Mouse (Mus musculus) forebrain, embryonic 12.5 days (tissue): ENCODE results near the gene Ngdn. TPM values are rescaled to one million over a fixed set of nuclear protein-coding genes. Genes with fewer than 3 reads are reported as not detected.

ENCODE experiments used
- ATAC-seq: fragments of 200-750 bp; cut with Nextera tagmentation; 2 replicates; pipeline ENCODE4 v1.8.0; 2017; ENCODE audit warnings: moderate TSS enrichment; ENCODE audit not compliant: low FRiP score
- H3K27ac ChIP-seq: fragments of 300-500 bp; sonication (generic); 2 replicates; pipeline ENCODE4 v1.5.1; 2016; ENCODE audit warnings: mild to moderate bottlenecking
- H3K27me3 ChIP-seq: fragments of 300-500 bp; sonication (generic); 2 replicates; pipeline ENCODE4 v1.6.1; 2016; ENCODE audit warnings: mild to moderate bottlenecking
- H3K36me3 ChIP-seq: fragments of 300-500 bp; sonication (generic); replicated peaks from 2 replicates; pipeline ENCODE4 v1.6.1; 2016; ENCODE audit warnings: mild to moderate bottlenecking
- H3K4me1 ChIP-seq: fragments of 300-500 bp; sonication (generic); 2 replicates; pipeline ENCODE4 v1.6.1; 2016
- H3K4me2 ChIP-seq: fragments of 300-500 bp; sonication (generic); 2 replicates; pipeline ENCODE4 v1.6.1; 2016; ENCODE audit warnings: mild to moderate bottlenecking, moderate library complexity
- H3K4me3 ChIP-seq: fragments of 300-500 bp; sonication (generic); replicated peaks from 2 replicates; pipeline ENCODE4 v1.5.1; 2016; ENCODE audit warnings: mild to moderate bottlenecking
- H3K9ac ChIP-seq: fragments of 300-500 bp; sonication (generic); 2 replicates; pipeline ENCODE4 v1.6.1; 2016; ENCODE audit warnings: mild to moderate bottlenecking
- H3K9me3 ChIP-seq: fragments of 300-500 bp; sonication (generic); 2 replicates; pipeline ENCODE4 v1.6.1; 2016
- WGBS: fragments of 180-500 bp; shearing (Covaris S2); methylation state at CpG from one replicate; pipeline ENCODE4 v1.1.7; 2016; 5-methylcytosine and 5-hydroxymethylcytosine counted together
- polyA plus RNA-seq: library from polyadenylated mRNA; unstranded; fragments of >200 nt; fragmentation: Nextera tagmentation; extraction: Ambion mirVana; gene quantifications from 2 replicates; pipeline ENCODE4 v1.2.1, GENCODE M21; 2016

Gene Ngdn
- polyA plus RNA-seq, 1 experiment from 2014 or later: 71.7 TPM

DNA sequence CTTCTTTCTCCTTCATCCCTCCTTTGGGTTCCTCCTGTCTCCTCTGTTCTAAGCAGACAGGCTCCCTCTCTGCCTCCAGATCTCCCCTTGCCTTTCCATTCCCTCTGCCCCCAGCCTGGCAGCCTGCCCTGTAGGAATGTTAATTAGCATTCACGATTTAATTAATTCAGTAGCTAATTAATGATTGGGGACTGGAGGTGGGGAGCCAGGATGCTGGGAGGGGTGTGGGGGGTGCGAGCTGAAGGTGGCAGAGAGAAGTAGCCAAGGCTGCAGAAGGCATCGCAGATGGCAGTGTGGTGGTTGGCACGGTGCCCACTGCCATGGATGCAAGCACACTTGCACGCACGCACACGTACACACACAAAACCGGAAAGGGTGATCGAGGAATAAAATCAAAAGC is 37.2 kb downstream of the Ngdn start:
- Histone ChIP-seq H3K9me3 (0 out of 2 replicates have a peak, but pooled peaks cover 2% of the 10 kb centered on the region), H3K4me1 (peaks cover 23% of the 10 kb centered on the region; the same call in 1 of the 2 replicates), H3K4me2 (peak overlapping the region; percentile 32), H3K27me3 (peaks cover 2% of the 10 kb centered on the region; the same call in 1 of the 2 replicates), H3K27ac (peak overlapping the region; percentile 88), H3K9ac (no peak overlapping the region), H3K36me3 (no peaks in the 10 kb centered on the region), H3K4me3 (no peak overlapping the region)
- 65% methylated on average over 9 of the region's 9 CpGs for WGBS
- ATAC-seq: peak; percentile 78

DNA sequence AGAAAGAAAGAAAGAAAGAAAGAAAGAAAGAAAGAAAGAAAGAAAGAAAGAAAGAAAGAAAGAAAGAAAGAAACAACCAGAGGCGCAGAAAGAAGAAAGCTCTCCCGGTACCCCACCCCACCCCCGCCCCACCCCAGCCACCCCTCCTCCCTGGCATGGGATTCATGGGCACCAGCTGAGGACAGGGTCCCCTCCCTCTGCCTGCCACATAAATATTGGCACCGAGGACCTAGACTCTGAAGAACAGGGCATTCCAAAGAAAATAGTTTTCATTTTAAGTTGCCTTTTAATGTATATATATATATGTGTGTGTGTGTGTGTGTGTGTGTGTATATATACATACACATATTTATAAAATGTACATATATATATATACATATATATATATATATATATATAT is 37.8 kb downstream of the Ngdn start:
- no peak overlapping the region for H3K9ac ChIP-seq
- peak overlapping the region; percentile 38 for H3K4me2 ChIP-seq
- H3K4me1 ChIP-seq: peaks cover 23% of the 10 kb centered on the region; the same call in 1 of the 2 replicates
- H3K27me3 ChIP-seq: peaks cover 2% of the 10 kb centered on the region; the same call in 1 of the 2 replicates
- WGBS: 67% methylated on average over 4 of the region's 4 CpGs
- peak overlapping the region; percentile 88 for H3K27ac ChIP-seq
- no peak for ATAC-seq
- no peak overlapping the region for H3K4me3 ChIP-seq
- H3K36me3 ChIP-seq: no peaks in the 10 kb centered on the region
- 0 out of 2 replicates have a peak, but pooled peaks cover 2% of the 10 kb centered on the region for H3K9me3 ChIP-seq

DNA sequence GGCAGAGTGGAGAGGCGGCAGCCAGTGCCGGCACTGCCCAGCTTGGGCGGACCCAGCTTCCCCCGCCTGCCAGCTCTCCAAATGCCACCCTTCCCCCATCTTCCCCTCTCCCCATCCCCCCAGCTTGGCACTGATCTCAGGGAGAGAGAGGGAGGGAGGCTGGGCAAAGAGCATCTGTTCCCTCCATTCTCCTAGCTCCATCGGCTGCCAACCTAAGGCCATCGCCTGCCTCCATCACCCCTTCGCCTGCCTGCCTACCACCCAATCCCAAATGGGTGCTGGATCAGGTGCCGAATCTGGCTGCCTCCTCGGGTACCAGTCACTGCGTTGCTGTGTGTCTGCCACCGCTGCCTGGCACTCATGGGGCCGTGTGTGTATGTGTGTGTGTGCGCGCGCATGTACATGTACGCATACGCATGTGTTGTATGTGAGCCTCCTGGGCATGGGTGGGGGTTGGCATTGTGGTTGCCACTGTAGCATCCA is 38.5 kb downstream of the Ngdn start:
- peak; percentile 69 for ATAC-seq
- Histone ChIP-seq H3K36me3 (no peaks in the 10 kb centered on the region), H3K27me3 (peaks cover 2% of the 10 kb centered on the region; the same call in 1 of the 2 replicates), H3K9ac (0 out of 2 replicates have a peak overlapping the region, but pooled peaks have one; percentile 17), H3K9me3 (0 out of 2 replicates have a peak, but pooled peaks cover 2% of the 10 kb centered on the region), H3K4me2 (peak overlapping the region; percentile 38), H3K4me3 (peak overlapping the region; percentile 17), H3K27ac (peak overlapping the region; percentile 88), H3K4me1 (peaks cover 23% of the 10 kb centered on the region; the same call in 1 of the 2 replicates)
- 73% methylated on average over 17 of the region's 17 CpGs for WGBS

DNA sequence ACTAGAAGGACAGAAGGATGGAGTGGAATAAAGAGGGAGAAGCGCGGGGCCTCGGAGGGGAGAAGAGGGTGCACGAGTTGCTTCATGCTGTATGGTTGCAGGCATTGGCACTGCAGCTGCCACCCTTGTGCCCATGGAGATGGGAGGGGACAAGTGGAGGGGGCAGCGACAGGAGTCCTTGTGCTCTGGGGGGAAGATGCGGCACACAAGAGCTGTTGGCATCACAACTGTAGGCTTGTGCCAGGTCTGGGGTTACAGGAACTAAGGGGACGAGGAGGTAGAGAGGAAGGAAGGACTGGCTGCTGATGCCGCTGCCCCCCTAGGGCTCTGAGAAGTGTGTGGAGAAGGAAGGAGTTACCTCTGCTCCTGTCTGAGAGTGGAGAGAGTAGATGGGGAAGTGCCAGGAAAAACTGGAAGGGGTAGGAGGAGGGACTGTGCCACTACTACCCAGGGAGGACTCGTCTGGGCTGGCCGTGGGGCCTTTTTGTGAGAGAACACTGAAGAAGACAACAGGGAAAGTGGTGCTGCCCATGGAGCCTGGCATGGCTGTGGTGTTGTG is 39.0 kb downstream of the Ngdn start:
- no peaks in the 10 kb centered on the region for H3K36me3 ChIP-seq
- H3K4me2 ChIP-seq: peak overlapping the region; percentile 38
- H3K4me3 ChIP-seq: peak overlapping the region; percentile 17
- H3K9me3 ChIP-seq: 0 out of 2 replicates have a peak, but pooled peaks cover 2% of the 10 kb centered on the region
- ATAC-seq: no peak
- H3K27ac ChIP-seq: peak overlapping the region; percentile 88
- H3K9ac ChIP-seq: 0 out of 2 replicates have a peak overlapping the region, but pooled peaks have one; percentile 17
- 78% methylated on average over 10 of the region's 10 CpGs for WGBS
- H3K4me1 ChIP-seq: peaks cover 23% of the 10 kb centered on the region; the same call in 1 of the 2 replicates
- H3K27me3 ChIP-seq: peaks cover 2% of the 10 kb centered on the region; the same call in 1 of the 2 replicates

DNA sequence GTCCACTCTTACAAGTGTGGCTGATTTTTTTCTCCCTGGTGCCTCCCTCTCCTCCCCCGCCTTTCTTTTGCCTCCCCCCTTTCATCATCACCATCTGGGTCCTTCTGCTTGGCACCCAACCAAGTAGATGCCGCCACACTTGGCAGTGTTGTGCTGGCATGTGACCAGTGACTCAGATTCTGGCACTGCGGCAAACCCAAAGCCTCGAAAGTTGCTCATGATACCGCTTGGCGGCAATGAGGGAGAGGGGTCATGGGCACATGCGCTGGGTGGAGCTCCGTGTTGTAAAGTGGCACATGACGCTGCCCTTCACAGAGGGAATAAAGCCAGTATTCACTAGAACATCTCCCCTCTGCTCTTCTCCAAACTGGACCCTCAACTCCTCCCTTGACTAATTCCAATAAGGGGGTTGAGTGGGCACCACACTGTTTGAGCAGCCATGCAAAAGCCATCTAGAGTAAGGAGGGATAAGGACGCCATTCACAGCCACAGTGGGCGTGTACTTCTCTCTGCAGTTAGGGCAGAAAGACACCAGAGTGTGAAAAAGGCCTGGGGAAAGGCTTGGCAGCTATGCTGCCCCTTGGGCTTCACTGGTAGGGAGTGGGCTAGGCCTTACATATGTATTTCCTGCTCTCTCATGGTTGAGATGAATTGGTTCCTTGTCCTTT is 40.0 kb downstream of the Ngdn start:
- H3K27ac ChIP-seq: peak overlapping the region; percentile 88
- no peak overlapping the region for H3K4me3 ChIP-seq
- H3K9ac ChIP-seq: no peak overlapping the region
- peak; percentile 31; the same call in 1 of the 2 replicates for ATAC-seq
- H3K27me3 ChIP-seq: peaks cover 2% of the 10 kb centered on the region; the same call in 1 of the 2 replicates
- peaks cover 30% of the 10 kb centered on the region for H3K4me1 ChIP-seq
- H3K4me2 ChIP-seq: peak overlapping the region; percentile 38
- no peaks in the 10 kb centered on the region for H3K36me3 ChIP-seq
- H3K9me3 ChIP-seq: 0 out of 2 replicates have a peak, but pooled peaks cover 2% of the 10 kb centered on the region
- 70% methylated on average over 11 of the region's 11 CpGs for WGBS

DNA sequence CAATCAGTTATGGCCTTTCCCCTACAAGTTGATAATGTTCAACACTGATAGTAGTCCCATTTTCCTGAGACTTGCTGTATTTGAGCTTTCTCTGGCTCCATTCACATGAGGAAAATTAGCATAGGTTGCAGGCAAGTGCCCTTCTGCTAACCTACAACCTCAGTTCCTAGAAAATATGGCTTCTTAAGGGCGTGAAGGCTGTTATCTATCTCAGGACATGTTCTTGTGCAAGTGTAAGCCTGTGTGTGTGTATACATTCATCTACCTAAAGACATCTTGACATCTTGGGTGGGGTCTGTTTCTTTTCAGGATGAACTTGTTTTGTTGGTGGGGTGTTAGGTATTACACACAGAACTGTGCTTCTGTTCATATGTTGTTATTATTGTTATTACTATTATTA is 43.8 kb downstream of the Ngdn start:
- Histone ChIP-seq H3K27me3 (peaks cover 2% of the 10 kb centered on the region; the same call in 1 of the 2 replicates), H3K36me3 (peaks cover 16% of the 10 kb centered on the region), H3K9me3 (no peaks in the 10 kb centered on the region), H3K9ac (no peak overlapping the region), H3K27ac (no peak overlapping the region), H3K4me2 (no peak overlapping the region), H3K4me1 (peaks cover 50% of the 10 kb centered on the region), H3K4me3 (no peak overlapping the region)
- ATAC-seq: no peak
- whole genome bisulfite sequencing: 91% methylated on average over 1 of the region's 1 CpGs

DNA sequence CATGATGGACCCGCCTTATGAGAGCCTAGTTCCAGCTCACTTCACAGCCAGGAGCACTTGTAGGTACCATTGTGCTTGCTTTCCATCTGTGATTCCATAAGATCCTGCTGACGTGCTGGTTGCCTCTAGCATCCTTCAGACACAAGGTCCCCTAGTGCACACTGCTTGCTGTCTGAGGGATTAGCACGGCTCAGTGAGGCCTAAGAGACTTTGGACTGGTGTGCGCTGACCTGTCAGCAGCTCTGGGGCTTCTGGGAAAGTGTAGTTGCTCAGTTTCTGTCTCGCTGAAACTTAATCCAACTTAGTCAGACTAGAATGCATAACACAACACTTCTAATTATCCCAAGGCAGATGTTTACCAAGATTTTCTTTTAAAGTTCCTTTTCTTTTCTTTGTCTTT is 44.7 kb downstream of the Ngdn start:
- Histone ChIP-seq H3K9me3 (no peaks in the 10 kb centered on the region), H3K27me3 (peaks cover 2% of the 10 kb centered on the region; the same call in 1 of the 2 replicates), H3K36me3 (peaks cover 25% of the 10 kb centered on the region), H3K4me2 (no peak overlapping the region), H3K9ac (no peak overlapping the region), H3K4me3 (no peak overlapping the region), H3K27ac (peak overlapping the region; percentile 63; the same call in 1 of the 2 replicates), H3K4me1 (peaks cover 42% of the 10 kb centered on the region)
- WGBS: 26% methylated on average over 5 of the region's 5 CpGs
- ATAC-seq: no peak

DNA sequence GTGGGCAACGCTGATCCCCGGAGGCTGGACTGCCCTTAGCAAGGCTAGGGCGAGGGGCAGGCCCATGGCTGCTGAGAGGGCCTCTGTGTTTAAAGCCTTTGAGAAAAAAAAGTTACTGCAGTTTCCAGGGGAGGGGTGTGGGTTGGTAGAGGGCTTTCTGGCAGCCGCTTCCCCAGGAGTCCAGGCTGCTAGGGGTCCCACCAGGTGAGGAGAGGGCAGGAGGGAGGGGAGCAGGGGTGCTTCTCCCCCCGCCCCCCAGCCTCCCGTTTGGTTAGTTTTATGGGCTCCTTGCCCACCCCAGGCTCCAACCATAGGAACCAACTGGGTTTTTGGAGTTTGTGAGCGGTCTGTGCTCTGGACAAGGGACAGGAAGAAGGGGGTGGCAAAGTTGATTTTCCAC is 46.6 kb downstream of the Ngdn start:
- peaks cover 43% of the 10 kb centered on the region for H3K36me3 ChIP-seq
- ATAC-seq: no peak
- H3K27ac ChIP-seq: no peak overlapping the region
- no peaks in the 10 kb centered on the region for H3K9me3 ChIP-seq
- H3K27me3 ChIP-seq: no peaks in the 10 kb centered on the region
- no peak overlapping the region for H3K9ac ChIP-seq
- no peak overlapping the region for H3K4me3 ChIP-seq
- 45% methylated on average over 7 of the region's 7 CpGs for WGBS
- H3K4me1 ChIP-seq: peaks cover 40% of the 10 kb centered on the region
- no peak overlapping the region for H3K4me2 ChIP-seq

DNA sequence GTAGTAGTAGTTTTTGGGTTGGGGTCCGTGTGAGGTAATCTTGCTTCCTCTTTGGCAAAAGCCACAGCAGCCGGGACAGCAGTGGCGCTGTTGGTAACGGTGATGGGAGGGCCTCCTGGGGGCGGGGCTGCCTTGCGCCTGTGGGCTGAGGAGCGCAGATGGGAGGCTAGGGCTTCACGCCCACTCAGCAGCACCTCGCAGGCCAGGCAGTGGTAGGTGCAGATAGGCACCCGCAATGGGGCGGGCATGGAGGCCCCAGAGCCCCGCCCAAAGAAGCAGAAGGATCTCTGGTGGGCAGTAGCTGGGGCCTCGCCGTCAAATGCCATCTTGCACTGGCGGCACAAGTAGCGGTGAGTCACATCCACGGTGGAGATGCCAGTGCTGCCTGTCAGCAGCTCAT is 47.4 kb downstream of the Ngdn start:
- no peaks in the 10 kb centered on the region for H3K9me3 ChIP-seq
- peak overlapping the region; percentile 33 for H3K27ac ChIP-seq
- H3K4me3 ChIP-seq: no peak overlapping the region
- no peak overlapping the region; the same call in 1 of the 2 replicates for H3K9ac ChIP-seq
- peak; percentile 66 for ATAC-seq
- WGBS: 34% methylated on average over 17 of the region's 17 CpGs
- H3K27me3 ChIP-seq: no peaks in the 10 kb centered on the region
- peaks cover 40% of the 10 kb centered on the region for H3K4me1 ChIP-seq
- H3K36me3 ChIP-seq: peaks cover 51% of the 10 kb centered on the region
- H3K4me2 ChIP-seq: peak overlapping the region; percentile 9; the same call in 1 of the 2 replicates

DNA sequence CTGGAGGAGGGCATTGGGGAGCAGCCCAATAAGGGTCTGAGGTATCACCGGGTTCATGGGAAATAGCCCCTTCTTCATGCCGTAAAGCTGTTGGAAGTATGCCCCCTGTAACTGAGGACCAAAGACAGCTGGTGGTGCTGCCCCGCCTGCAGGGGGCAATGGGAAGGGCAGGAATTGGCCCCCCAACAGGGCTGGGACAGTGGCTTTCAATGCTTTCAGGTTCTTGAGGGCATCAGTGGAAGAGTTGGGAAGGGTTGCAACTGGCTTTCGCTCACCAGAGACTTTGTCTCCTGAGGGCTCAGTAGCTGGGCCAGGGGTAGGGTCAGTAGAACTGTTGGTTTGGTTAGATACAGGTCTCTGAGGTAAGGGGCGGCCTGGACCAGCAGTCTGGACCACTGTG is 47.9 kb downstream of the Ngdn start:
- no peak overlapping the region for H3K9ac ChIP-seq
- peaks cover 40% of the 10 kb centered on the region for H3K4me1 ChIP-seq
- H3K4me3 ChIP-seq: no peak overlapping the region
- peak overlapping the region; percentile 33; the same call in 1 of the 2 replicates for H3K27ac ChIP-seq
- H3K27me3 ChIP-seq: no peaks in the 10 kb centered on the region
- WGBS: 85% methylated on average over 5 of the region's 5 CpGs
- H3K9me3 ChIP-seq: no peaks in the 10 kb centered on the region
- peaks cover 55% of the 10 kb centered on the region for H3K36me3 ChIP-seq
- 0 out of 2 replicates have a peak, but pooled peaks have one; percentile 1 for ATAC-seq
- peak overlapping the region; percentile 9; the same call in 1 of the 2 replicates for H3K4me2 ChIP-seq

DNA sequence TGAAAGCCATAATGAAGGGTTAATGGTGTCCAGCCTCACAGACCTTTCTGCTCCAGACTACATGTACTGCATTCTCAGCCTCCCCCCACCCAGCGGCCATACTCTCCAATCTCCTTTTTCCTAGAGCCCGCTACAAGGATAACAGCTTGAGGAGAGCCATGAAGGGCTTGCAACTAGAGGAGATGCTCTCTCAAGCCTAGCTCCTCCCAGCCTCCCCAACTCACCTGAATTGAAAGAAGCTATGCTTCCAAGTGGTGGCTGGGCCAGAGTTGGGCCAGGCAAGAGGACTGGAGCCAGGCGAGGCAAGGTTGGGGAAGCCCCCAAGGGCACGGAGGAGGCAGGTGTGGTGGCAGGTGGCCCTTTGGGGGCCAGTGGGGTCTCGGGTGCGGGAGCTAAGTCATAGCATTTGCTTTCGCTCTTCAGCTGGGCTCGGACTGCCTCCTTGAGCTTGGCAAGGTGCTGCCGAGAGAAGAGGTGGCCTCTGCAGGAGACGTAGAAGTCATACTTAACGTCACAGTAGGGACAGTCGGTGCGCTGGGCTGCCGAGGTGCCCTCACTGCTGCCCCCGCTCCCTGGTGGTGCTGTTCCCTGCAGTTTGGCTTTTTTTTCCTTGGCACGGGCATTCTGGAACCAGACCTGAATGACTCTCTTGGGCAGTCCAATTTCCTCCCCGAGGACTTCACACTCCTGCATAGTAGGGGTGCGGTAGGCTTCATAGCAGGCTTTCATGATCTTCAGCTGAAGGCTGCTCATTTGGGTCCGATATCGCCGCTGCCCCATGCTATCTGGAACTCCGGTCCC is 48.5 kb downstream of the Ngdn start:
- H3K4me2 ChIP-seq: no peak overlapping the region
- no peak overlapping the region for H3K27ac ChIP-seq
- peaks cover 62% of the 10 kb centered on the region for H3K36me3 ChIP-seq
- 90% methylated on average over 22 of the region's 22 CpGs for WGBS
- no peak overlapping the region for H3K4me3 ChIP-seq
- no peak overlapping the region for H3K9ac ChIP-seq
- H3K9me3 ChIP-seq: no peaks in the 10 kb centered on the region
- ATAC-seq: no peak
- H3K27me3 ChIP-seq: no peaks in the 10 kb centered on the region
- peaks cover 40% of the 10 kb centered on the region for H3K4me1 ChIP-seq
